Mouse (Mus musculus): ENCODE results near the gene Gm28374. TPM values are rescaled to one million over a fixed set of nuclear protein-coding genes. Genes with fewer than 3 reads are reported as not detected.
A peak's percentile ranks its signal among the peaks of the same experiment; 100 is the strongest.

The Gm28374 gene
- polyA plus RNA-seq, 1 experiment from 2014 or later = not detected

GRCm38 (mm10) chr19:6079983-6080480 lies 2.0 kb downstream of the Gm28374 start, which contains the start of gene Tmem262:
Tmem262 (plus strand) TSS chr19:6080033.
- ATAC-seq (replicated peaks; ENCODE audit: insufficient number of reproducible peaks, low FRiP score, low TSS enrichment, low read depth) (no peak), DNase-seq (ENCODE audit: low spot score) (no peak)
- Histone ChIP-seq H3K9ac (replicated peaks; ENCODE audit: low read length) (no peak within 1 kb of the TSS; the same call in 1 of the 2 replicates), H3K36me3 (replicated peaks; ENCODE audit: control insufficient read depth, insufficient read depth, low read depth, low read length) (peaks cover 3% of the 10 kb centered on the region; the same call in 1 of the 2 replicates), H3K27me3 (ENCODE audit: control insufficient read depth, insufficient read depth, low read length) (no peaks in the 10 kb centered on the region), H3K4me2 (ENCODE audit: low read depth, low read length) (no peak within 1 kb of the TSS; the same call in 1 of the 2 replicates), H3K27ac (replicated peaks; ENCODE audit: low read depth, low read length) (no peak within 1 kb of the TSS), H3K4me1 (ENCODE audit: control insufficient read depth, insufficient read depth, low read length) (no peaks in the 10 kb centered on the region), H3K9me3 (replicated peaks; ENCODE audit: control insufficient read depth, low read length) (no peaks in the 10 kb centered on the region), H3K4me3 (ENCODE audit: low read depth, low read length) (no peak within 1 kb of the TSS)
- WGBS = 92% methylated on average over 12 of the region's 12 CpGs

- no peaks in the 10 kb centered on the region for H3K4me1 ChIP-seq (ENCODE audit: control insufficient read depth, insufficient read depth, low read length)
- H3K36me3 ChIP-seq (replicated peaks; ENCODE audit: control insufficient read depth, insufficient read depth, low read depth, low read length) = no peaks in the 10 kb centered on the region; the same call in 1 of the 2 replicates
- H3K9ac ChIP-seq (replicated peaks; ENCODE audit: low read length) = peak within 1 kb of the TSS; percentile 86
- WGBS = under 1% methylated on average over 33 of the region's 33 CpGs
- DNase-seq (ENCODE audit: low spot score) (peak; percentile 93), ATAC-seq (replicated peaks; ENCODE audit: insufficient number of reproducible peaks, low FRiP score, low TSS enrichment, low read depth) (peak; percentile 71)
- peak within 1 kb of the TSS; percentile 53; the same call in 1 of the 2 replicates for H3K27ac ChIP-seq (replicated peaks; ENCODE audit: low read depth, low read length)
- peak within 1 kb of the TSS; percentile 77 for H3K4me2 ChIP-seq (ENCODE audit: low read depth, low read length)
- no peaks in the 10 kb centered on the region for H3K9me3 ChIP-seq (replicated peaks; ENCODE audit: control insufficient read depth, low read length)
- peak within 1 kb of the TSS; percentile 72 for H3K4me3 ChIP-seq (ENCODE audit: low read depth, low read length)
- H3K27me3 ChIP-seq (ENCODE audit: control insufficient read depth, insufficient read depth, low read length) = no peaks in the 10 kb centered on the region
Measured at GRCm38 (mm10) chr19:6076564-6077393, 5.3 kb downstream of the Gm28374 start, which contains the start of gene Vps51. Vps51 (minus strand) TSS chr19:6077231.

- H3K4me2 ChIP-seq (ENCODE audit: low read depth, low read length) = no peak overlapping the region
- DNase-seq (ENCODE audit: low spot score) (no peak), ATAC-seq (replicated peaks; ENCODE audit: insufficient number of reproducible peaks, low FRiP score, low TSS enrichment, low read depth) (no peak)
- WGBS = 91% methylated on average over 5 of the region's 5 CpGs
- no peaks in the 10 kb centered on the region; the same call in 1 of the 2 replicates for H3K4me1 ChIP-seq (ENCODE audit: control insufficient read depth, insufficient read depth, low read length)
- no peak overlapping the region for H3K9ac ChIP-seq (replicated peaks; ENCODE audit: low read length)
- H3K4me3 ChIP-seq (ENCODE audit: low read depth, low read length) = no peak overlapping the region
- H3K9me3 ChIP-seq (replicated peaks; ENCODE audit: control insufficient read depth, low read length) = no peaks in the 10 kb centered on the region
- no peaks in the 10 kb centered on the region; the same call in none of the 2 replicates for H3K36me3 ChIP-seq (replicated peaks; ENCODE audit: control insufficient read depth, insufficient read depth, low read depth, low read length)
- H3K27ac ChIP-seq (replicated peaks; ENCODE audit: low read depth, low read length) = no peak overlapping the region
- H3K27me3 ChIP-seq (ENCODE audit: control insufficient read depth, insufficient read depth, low read length) = no peaks in the 10 kb centered on the region
Measured at GRCm38 (mm10) chr19:6073889-6074288, 8.2 kb downstream of the Gm28374 start.

GRCm38 (mm10) chr19:6071261-6071660 lies 10.8 kb downstream of the Gm28374 start:
- WGBS = 93% methylated on average over 19 of the region's 19 CpGs
- no peak for ATAC-seq (replicated peaks; ENCODE audit: insufficient number of reproducible peaks, low FRiP score, low TSS enrichment, low read depth)
- H3K4me1 ChIP-seq (ENCODE audit: control insufficient read depth, insufficient read depth, low read length) = peaks cover 2% of the 10 kb centered on the region

GRCm38 (mm10) chr19:6070571-6071250 lies 11.3 kb downstream of the Gm28374 start:
- H3K36me3 ChIP-seq (replicated peaks; ENCODE audit: control insufficient read depth, insufficient read depth, low read depth, low read length) = no peaks in the 10 kb centered on the region; the same call in none of the 2 replicates
- no peak overlapping the region for H3K27ac ChIP-seq (replicated peaks; ENCODE audit: low read depth, low read length)
- H3K9ac ChIP-seq (replicated peaks; ENCODE audit: low read length) = no peak overlapping the region
- H3K4me1 ChIP-seq (ENCODE audit: control insufficient read depth, insufficient read depth, low read length) = peaks cover 2% of the 10 kb centered on the region
- 91% methylated on average over 31 of the region's 31 CpGs for WGBS
- ATAC-seq (replicated peaks; ENCODE audit: insufficient number of reproducible peaks, low FRiP score, low TSS enrichment, low read depth) = no peak
- H3K9me3 ChIP-seq (replicated peaks; ENCODE audit: control insufficient read depth, low read length) = no peaks in the 10 kb centered on the region
- no peak overlapping the region for H3K4me2 ChIP-seq (ENCODE audit: low read depth, low read length)
- H3K4me3 ChIP-seq (ENCODE audit: low read depth, low read length) = no peak overlapping the region
- H3K27me3 ChIP-seq (ENCODE audit: control insufficient read depth, insufficient read depth, low read length) = no peaks in the 10 kb centered on the region
- DNase-seq (ENCODE audit: low spot score) = no peak

More at GRCm38 (mm10) chr19:6071261-6071660, 10.8 kb downstream of the Gm28374 start:
- Histone ChIP-seq H3K27ac (replicated peaks; ENCODE audit: low read depth, low read length) (no peak overlapping the region), H3K27me3 (ENCODE audit: control insufficient read depth, insufficient read depth, low read length) (no peaks in the 10 kb centered on the region), H3K36me3 (replicated peaks; ENCODE audit: control insufficient read depth, insufficient read depth, low read depth, low read length) (no peaks in the 10 kb centered on the region; the same call in none of the 2 replicates), H3K9me3 (replicated peaks; ENCODE audit: control insufficient read depth, low read length) (no peaks in the 10 kb centered on the region), H3K4me2 (ENCODE audit: low read depth, low read length) (no peak overlapping the region), H3K9ac (replicated peaks; ENCODE audit: low read length) (no peak overlapping the region), H3K4me3 (ENCODE audit: low read depth, low read length) (no peak overlapping the region)
- no peak for DNase-seq (ENCODE audit: low spot score)

GRCm38 (mm10) chr19:6069851-6070250 lies 12.2 kb downstream of the Gm28374 start:
- H3K27me3 ChIP-seq (ENCODE audit: control insufficient read depth, insufficient read depth, low read length) = no peaks in the 10 kb centered on the region
- no peak for DNase-seq (ENCODE audit: low spot score)
- H3K4me1 ChIP-seq (ENCODE audit: control insufficient read depth, insufficient read depth, low read length) = peaks cover 2% of the 10 kb centered on the region
- ATAC-seq (replicated peaks; ENCODE audit: insufficient number of reproducible peaks, low FRiP score, low TSS enrichment, low read depth) = no peak
- H3K9ac ChIP-seq (replicated peaks; ENCODE audit: low read length) = no peak overlapping the region
- no peak overlapping the region for H3K27ac ChIP-seq (replicated peaks; ENCODE audit: low read depth, low read length)
- no peak overlapping the region for H3K4me2 ChIP-seq (ENCODE audit: low read depth, low read length)
- no peaks in the 10 kb centered on the region for H3K9me3 ChIP-seq (replicated peaks; ENCODE audit: control insufficient read depth, low read length)
- H3K36me3 ChIP-seq (replicated peaks; ENCODE audit: control insufficient read depth, insufficient read depth, low read depth, low read length) = no peaks in the 10 kb centered on the region; the same call in none of the 2 replicates
- H3K4me3 ChIP-seq (ENCODE audit: low read depth, low read length) = no peak overlapping the region
- 92% methylated on average over 10 of the region's 10 CpGs for WGBS

- peaks cover 2% of the 10 kb centered on the region for H3K4me1 ChIP-seq (ENCODE audit: control insufficient read depth, insufficient read depth, low read length)
- no peaks in the 10 kb centered on the region; the same call in none of the 2 replicates for H3K36me3 ChIP-seq (replicated peaks; ENCODE audit: control insufficient read depth, insufficient read depth, low read depth, low read length)
- no peak overlapping the region for H3K4me3 ChIP-seq (ENCODE audit: low read depth, low read length)
- DNase-seq (ENCODE audit: low spot score) = no peak
- no peaks in the 10 kb centered on the region for H3K9me3 ChIP-seq (replicated peaks; ENCODE audit: control insufficient read depth, low read length)
- 82% methylated on average over 4 of the region's 4 CpGs for WGBS
- no peak for ATAC-seq (replicated peaks; ENCODE audit: insufficient number of reproducible peaks, low FRiP score, low TSS enrichment, low read depth)
- no peak overlapping the region for H3K27ac ChIP-seq (replicated peaks; ENCODE audit: low read depth, low read length)
- H3K4me2 ChIP-seq (ENCODE audit: low read depth, low read length) = no peak overlapping the region
- H3K27me3 ChIP-seq (ENCODE audit: control insufficient read depth, insufficient read depth, low read length) = no peaks in the 10 kb centered on the region
- no peak overlapping the region for H3K9ac ChIP-seq (replicated peaks; ENCODE audit: low read length)
Measured at GRCm38 (mm10) chr19:6068951-6069350, 13.1 kb downstream of the Gm28374 start.

Data from embryonic facial prominence, embryonic 11.5 days (tissue).